Mouse (Mus musculus): ENCODE results near the gene Olfr876. TPM values are rescaled to one million over a fixed set of nuclear protein-coding genes. Genes with fewer than 3 reads are reported as not detected.
A peak's percentile ranks its signal among the peaks of the same experiment; 100 is the strongest.
"Not testable (repeated sequence)": the region's sequence is repeated elsewhere in the genome, so short reads cannot be mapped to it uniquely, and the experiment has no call there.

Olfr876 gene
- not detected for total RNA-seq (2021)

GRCm38 (mm10) chr9:37802731-37803130, at the start of gene Olfr876:
Olfr876 (plus strand) TSS chr9:37803031.
- DNase-seq (ENCODE audit: low spot score) = no peak
- intact Hi-C loops (cut with DNase I) = no loop called here

GRCm38 (mm10) chr9:37761728-37762127, 41.1 kb upstream of the Olfr876 start:
- DNase-seq (ENCODE audit: low spot score) = no peak
- intact Hi-C loops (cut with DNase I) = no loop called here

GRCm38 (mm10) chr9:37762541-37762940, 40.3 kb upstream of the Olfr876 start:
- DNase-seq (ENCODE audit: low spot score) = no peak
- intact Hi-C loops (cut with DNase I) = no loop called here

- no peak for DNase-seq (ENCODE audit: low spot score)
- intact Hi-C loops (cut with DNase I) = no loop called here
Measured at GRCm38 (mm10) chr9:37770661-37771060, 32.2 kb upstream of the Olfr876 start.

- DNase-seq (ENCODE audit: low spot score) = no peak
- intact Hi-C loops (cut with DNase I) = no loop called here
Measured at GRCm38 (mm10) chr9:37771759-37772158, 31.1 kb upstream of the Olfr876 start, which contains the start of gene Olfr875. Olfr875 (plus strand) TSS chr9:37771857.

- intact Hi-C loops (cut with DNase I) = no loop called here
- DNase-seq (ENCODE audit: low spot score) = peak; percentile 3
Measured at GRCm38 (mm10) chr9:37782766-37783260, 20.0 kb upstream of the Olfr876 start.

- intact Hi-C loops (cut with DNase I); DNase-seq (ENCODE audit: low spot score): not testable (repeated sequence)
Measured at GRCm38 (mm10) chr9:37783394-37784387, 19.1 kb upstream of the Olfr876 start.

- no peak for DNase-seq (ENCODE audit: low spot score)
- intact Hi-C loops (cut with DNase I) = no loop called here
Measured at GRCm38 (mm10) chr9:37786411-37786810, 16.4 kb upstream of the Olfr876 start.

GRCm38 (mm10) chr9:37802055-37802454, 776 bp upstream of the Olfr876 start:
- no peak for DNase-seq (ENCODE audit: low spot score)
- intact Hi-C loops (cut with DNase I) = no loop called here

- intact Hi-C loops (cut with DNase I) = no loop called here
- DNase-seq (ENCODE audit: low spot score) = no peak
Measured at GRCm38 (mm10) chr9:37807235-37807634, 4.4 kb downstream of the Olfr876 start.

- intact Hi-C loops (cut with DNase I) = no loop called here
- no peak for DNase-seq (ENCODE audit: low spot score)
Measured at GRCm38 (mm10) chr9:37808456-37808855, 5.6 kb downstream of the Olfr876 start.

- DNase-seq (ENCODE audit: low spot score) = no peak
- intact Hi-C loops (cut with DNase I) = no loop called here
Measured at GRCm38 (mm10) chr9:37808976-37809375, 6.1 kb downstream of the Olfr876 start.

- intact Hi-C loops (cut with DNase I) = no loop called here
Measured at GRCm38 (mm10) chr9:37814696-37815095, 11.9 kb downstream of the Olfr876 start.

GRCm38 (mm10) chr9:37829881-37830280, 27.1 kb downstream of the Olfr876 start:
- DNase-seq (ENCODE audit: low spot score) = no peak
- intact Hi-C loops (cut with DNase I) = no loop called here

More at GRCm38 (mm10) chr9:37814696-37815095, 11.9 kb downstream of the Olfr876 start:
- no peak for DNase-seq (ENCODE audit: low spot score)

GRCm38 (mm10) chr9:37833341-37833740, 30.5 kb downstream of the Olfr876 start:
- intact Hi-C loops (cut with DNase I) = no loop called here

GRCm38 (mm10) chr9:37849267-37849666, 46.4 kb downstream of the Olfr876 start:
- intact Hi-C loops (cut with DNase I) = no loop called here
- no peak for DNase-seq (ENCODE audit: low spot score)

More at GRCm38 (mm10) chr9:37833341-37833740, 30.5 kb downstream of the Olfr876 start:
- DNase-seq (ENCODE audit: low spot score) = no peak

GRCm38 (mm10) chr9:37853969-37854368, 51.1 kb downstream of the Olfr876 start, which contains the start of gene Olfr877:
Olfr877 (plus strand) TSS chr9:37854269.
- no peak for DNase-seq (ENCODE audit: low spot score)
- intact Hi-C loops (cut with DNase I) = no loop called here

Data from heart, postnatal 25 days (tissue).